Mouse (Mus musculus) ES-E14 (cell line): ENCODE measurements around the gene Nek6. TPM values are rescaled to one million over a fixed set of nuclear protein-coding genes. Genes with fewer than 3 reads are reported as not detected.

Experiments used
- DNase-seq: peaks from one replicate; pipeline ENCODE4 v3.0.0-alpha.2; 2013; ENCODE audit warnings: low read depth, low spot score
- H3K27ac ChIP-seq: 2 replicates; pipeline ENCODE4 v1.5.1; 2012; ENCODE audit warnings: low read depth, mild to moderate bottlenecking, low read length, moderate library complexity, mixed read lengths; ENCODE audit not compliant: poor library complexity, insufficient read depth, severe bottlenecking
- H3K36me3 ChIP-seq: 2 replicates; pipeline ENCODE4 v1.6.1; 2012; ENCODE audit warnings: mild to moderate bottlenecking, low read length, moderate library complexity, mixed read lengths; ENCODE audit not compliant: control insufficient read depth, poor library complexity, insufficient read depth, severe bottlenecking
- H3K4me1 ChIP-seq, 2 experiments: fragments of 150-350 bp in 1 of 2; sonication (generic) in 1 of 2; 2 replicates each; pipeline ENCODE4 v1.6.1; 2012; ENCODE audit warnings: low read length in 2 of 2, mild to moderate bottlenecking in 1 of 2, mixed read lengths in 1 of 2; ENCODE audit not compliant: control insufficient read depth in 2 of 2, insufficient read depth in 2 of 2, poor library complexity in 1 of 2
- H3K4me3 ChIP-seq, 2 experiments: fragments of 150-350 bp in 1 of 2; sonication (generic) in 1 of 2; 2 replicates each; pipeline ENCODE4 v1.5.1; 2012; ENCODE audit warnings: low read length in 2 of 2, low read depth in 1 of 2, mild to moderate bottlenecking in 1 of 2, mixed read lengths in 1 of 2; ENCODE audit not compliant: insufficient read depth in 1 of 2, poor library complexity in 1 of 2, severe bottlenecking in 1 of 2
- H3K9ac ChIP-seq: 2 replicates; pipeline ENCODE4 v1.6.1; 2012; ENCODE audit warnings: low read depth, mild to moderate bottlenecking, low read length, mixed read lengths; ENCODE audit not compliant: poor library complexity, insufficient read depth, severe bottlenecking
- H3K9me3 ChIP-seq: fragments of 150-350 bp; sonication (generic); 2 replicates; pipeline ENCODE4 v1.6.1; 2012; ENCODE audit warnings: low read depth, mild to moderate bottlenecking, low read length; ENCODE audit not compliant: control insufficient read depth, insufficient read depth
- CHD2 ChIP-seq: IDR thresholded peaks from 2 replicates; pipeline ENCODE4 v1.6.1; 2014; ENCODE audit warnings: mild to moderate bottlenecking, low read depth, low read length, inconsistent platforms
- HCFC1 ChIP-seq: IDR thresholded peaks from 2 replicates; pipeline ENCODE4 v1.6.1; 2012; ENCODE audit warnings: low read length, inconsistent platforms, borderline replicate concordance; ENCODE audit not compliant: insufficient read depth
- MAFK ChIP-seq: IDR thresholded peaks from 2 replicates; pipeline ENCODE4 v1.6.1; 2014; ENCODE audit warnings: mild to moderate bottlenecking, low read depth, low read length, inconsistent platforms; ENCODE audit not compliant: insufficient read depth
- ZC3H11A ChIP-seq: IDR thresholded peaks from 2 replicates; pipeline ENCODE4 v1.6.1; 2012; ENCODE audit warnings: low read depth, mild to moderate bottlenecking, inconsistent platforms, low read length, borderline replicate concordance
- ZNF384 ChIP-seq: IDR thresholded peaks from 2 replicates; pipeline ENCODE4 v1.6.1; 2012; ENCODE audit warnings: low read depth, low read length, inconsistent platforms
- in situ Hi-C, 2 experiments: fragments of 600-800 bp; cut with MboI; formaldehyde crosslinking; loops; one replicate each; pipeline ENCODE4 v1.15.1; 2025; ENCODE audit warnings: low sequenced_read_pairs in 2 of 2, inconsistent platforms in 1 of 2; ENCODE audit not compliant: unreplicated experiment in 2 of 2
- total RNA-seq: library from RNA; depleted of rRNA; stranded (reverse); fragments of 300-350 nt; gene quantifications from 2 replicates; pipeline ENCODE4 v1.2.3, GENCODE M21; 2012

Nek6 gene
- total RNA-seq, 1 experiment: 16.9 TPM

DNA sequence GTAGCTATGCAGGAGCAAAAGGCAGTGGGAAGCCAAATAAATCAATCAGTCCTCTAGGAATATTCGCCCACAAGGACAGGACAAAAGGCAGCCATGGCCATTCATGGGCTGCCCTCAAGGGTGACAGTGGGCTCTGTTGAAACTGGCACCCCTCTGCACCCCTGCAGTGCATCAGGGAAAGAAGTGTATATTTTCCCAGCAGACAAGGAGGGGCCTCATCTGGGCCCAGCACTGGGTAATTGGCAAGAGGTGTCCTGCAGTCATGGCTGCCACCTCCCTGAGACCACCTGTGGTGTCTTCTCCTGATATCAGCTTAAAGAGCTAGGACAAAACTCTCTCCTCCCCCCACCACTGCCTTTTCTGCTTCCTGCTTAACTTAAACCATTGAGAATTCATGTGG, 68.1 kb downstream of the Nek6 start:
- Histone ChIP-seq H3K9me3 (no peaks in the 10 kb centered on the region), H3K4me1 (peaks cover 0 to 12% of the 10 kb centered on the region in 2 experiments; a peak in 1 of 4 replicates), H3K27ac (no peak overlapping the region), H3K36me3 (peaks cover 14% of the 10 kb centered on the region), H3K4me3 (no peak overlapping the region), H3K9ac (no peak overlapping the region)
- in situ Hi-C loops: no loop called here
- TF ChIP-seq ZNF384 (no peak), MAFK (no peak), HCFC1 (no peak), ZC3H11A (no peak), CHD2 (no peak)
- DNase-seq: no peak

GRCm38 (mm10) chr2:38583982-38584381, 72.5 kb downstream of the Nek6 start:
- peaks cover 7 to 23% of the 10 kb centered on the region in 2 experiments; a peak in 3 of 4 replicates for H3K4me1 ChIP-seq
- H3K9ac ChIP-seq: no peak overlapping the region
- in situ Hi-C loops: no loop called here
- TF ChIP-seq HCFC1 (no peak), MAFK (no peak), CHD2 (no peak), ZNF384 (no peak), ZC3H11A (no peak)
- H3K27ac ChIP-seq: no peak overlapping the region
- no peak overlapping the region for H3K4me3 ChIP-seq
- peaks cover 26% of the 10 kb centered on the region for H3K36me3 ChIP-seq
- H3K9me3 ChIP-seq: no peaks in the 10 kb centered on the region
- DNase-seq: no peak

GRCm38 (mm10) chr2:38584514-38585378, 73.3 kb downstream of the Nek6 start:
- peaks cover 7 to 20% of the 10 kb centered on the region in 2 experiments; a peak in 3 of 4 replicates for H3K4me1 ChIP-seq
- DNase-seq: peak; percentile 21
- in situ Hi-C loops: no loop called here
- H3K36me3 ChIP-seq: peaks cover 31% of the 10 kb centered on the region
- peak overlapping the region; percentile 53; the same call in 1 of the 2 replicates for H3K27ac ChIP-seq
- no peak overlapping the region for H3K9ac ChIP-seq
- H3K9me3 ChIP-seq: no peaks in the 10 kb centered on the region
- no peak for TF ChIP-seq ZNF384
- TF ChIP-seq MAFK: no peak
- TF ChIP-seq ZC3H11A: no peak
- TF ChIP-seq HCFC1: no peak
- TF ChIP-seq CHD2: no peak
- H3K4me3 ChIP-seq: no peak overlapping the region

DNA sequence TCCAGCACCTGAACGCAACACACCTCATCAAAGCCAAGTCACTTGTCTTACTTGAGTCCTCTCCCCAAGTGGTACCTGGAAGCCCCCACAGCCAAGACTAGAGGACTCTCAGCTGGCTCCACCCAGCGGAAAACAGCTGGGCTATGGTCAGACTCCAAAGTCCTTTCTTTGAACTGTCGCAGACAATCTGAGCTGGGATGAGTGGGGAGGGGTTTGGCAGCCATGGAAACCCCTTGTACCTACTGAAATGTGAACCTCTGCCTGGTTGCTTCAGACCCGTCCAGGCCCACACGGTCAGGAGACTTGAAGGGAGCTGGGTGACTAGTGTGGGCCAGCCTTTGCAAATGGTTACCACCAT, 73.9 kb downstream of the Nek6 start:
- peaks cover 7 to 20% of the 10 kb centered on the region in 2 experiments; a peak in 3 of 4 replicates for H3K4me1 ChIP-seq
- in situ Hi-C loops: no loop called here
- DNase-seq: no peak
- H3K4me3 ChIP-seq: no peak overlapping the region
- H3K27ac ChIP-seq: peak overlapping the region; percentile 42; the same call in 1 of the 2 replicates
- H3K36me3 ChIP-seq: peaks cover 36% of the 10 kb centered on the region
- no peaks in the 10 kb centered on the region for H3K9me3 ChIP-seq
- H3K9ac ChIP-seq: no peak overlapping the region
- TF ChIP-seq ZC3H11A: no peak
